Mouse (Mus musculus): ENCODE results near the gene Olfr541. TPM values are rescaled to one million over a fixed set of nuclear protein-coding genes. Genes with fewer than 3 reads are reported as not detected.

Olfr541 gene
- polyA plus RNA-seq, 1 experiment: not detected

DNA sequence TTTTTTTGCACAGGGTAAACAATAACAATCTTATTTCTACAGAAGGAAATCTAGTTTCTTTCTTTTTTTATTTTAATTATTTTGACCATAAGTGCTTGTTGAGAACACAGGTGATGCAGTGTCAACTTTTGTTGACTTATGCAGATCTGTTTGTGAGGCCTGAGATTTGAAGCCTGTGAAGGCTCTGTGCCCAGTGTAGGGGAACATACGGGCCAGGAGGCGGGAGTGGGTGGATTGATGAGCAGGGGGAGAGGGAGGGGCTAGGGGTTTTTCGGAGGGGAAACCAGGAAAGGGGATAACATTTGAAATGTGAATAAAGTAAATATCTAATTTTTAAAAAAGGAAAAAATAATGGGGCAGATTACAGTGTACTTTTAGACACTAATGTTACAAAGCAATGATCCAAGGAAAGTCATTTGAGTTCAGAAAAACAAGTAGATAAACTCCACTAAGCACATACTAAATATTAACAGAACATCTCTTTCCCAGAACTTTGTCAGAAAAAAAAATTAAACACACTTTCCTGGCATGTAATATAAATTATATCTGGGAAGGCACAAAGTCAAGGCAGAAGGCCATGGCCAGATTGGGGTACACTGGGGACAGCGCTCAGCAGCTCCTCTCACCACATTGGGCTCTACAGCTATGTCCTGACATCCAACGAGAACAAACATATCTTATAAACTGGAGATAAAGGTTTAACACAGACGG lies 51.2 kb downstream of the Olfr541 start:
- TF ChIP-seq POLR2A (IDR thresholded peaks at IDR 0.05; ENCODE audit: low read depth, low read length): no peak
- no peak for TF ChIP-seq CTCF (IDR thresholded peaks at IDR 0.05; ENCODE audit: extremely low read depth, insufficient read length, insufficient replicate concordance, low read depth, low read length)
- H3K27me3 ChIP-seq (ENCODE audit: control insufficient read depth, insufficient read depth, low read length): no peaks in the 10 kb centered on the region
- no peak overlapping the region for H3K27ac ChIP-seq (ENCODE audit: insufficient read depth, low read depth, low read length)
- H3K36me3 ChIP-seq (ENCODE audit: control insufficient read depth, insufficient read depth, low read length): no peaks in the 10 kb centered on the region
- 75% methylated on average over 6 of the region's 6 CpGs for WGBS
- no peak overlapping the region for H3K4me3 ChIP-seq (ENCODE audit: low read depth, low read length)
- H3K4me1 ChIP-seq (ENCODE audit: control insufficient read depth, insufficient read depth, insufficient read length, low read length): no peaks in the 10 kb centered on the region

DNA sequence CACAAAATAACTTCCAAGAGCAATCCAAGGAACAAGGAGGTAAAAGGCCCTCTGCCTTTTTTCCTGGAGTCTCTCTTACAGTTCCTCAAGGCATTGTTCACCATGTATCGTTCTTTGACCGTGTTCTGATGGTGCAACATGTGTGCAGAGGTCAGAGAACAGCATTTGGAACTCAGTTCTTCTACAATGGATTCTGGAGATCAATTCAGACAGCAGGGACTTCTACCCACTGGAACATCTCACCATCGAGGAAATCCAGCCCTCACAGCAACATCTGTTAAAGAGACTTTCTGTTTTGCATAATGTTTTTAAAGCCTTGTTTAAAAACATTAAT lies 51.7 kb downstream of the Olfr541 start:
- 78% methylated on average over 3 of the region's 3 CpGs for WGBS
- Histone ChIP-seq H3K27me3 (ENCODE audit: control insufficient read depth, insufficient read depth, low read length) (no peaks in the 10 kb centered on the region), H3K4me1 (ENCODE audit: control insufficient read depth, insufficient read depth, insufficient read length, low read length) (no peaks in the 10 kb centered on the region), H3K4me3 (ENCODE audit: low read depth, low read length) (no peak overlapping the region), H3K27ac (ENCODE audit: insufficient read depth, low read depth, low read length) (no peak overlapping the region), H3K36me3 (ENCODE audit: control insufficient read depth, insufficient read depth, low read length) (no peaks in the 10 kb centered on the region)
- TF ChIP-seq POLR2A (IDR thresholded peaks at IDR 0.05; ENCODE audit: low read depth, low read length) (no peak), CTCF (IDR thresholded peaks at IDR 0.05; ENCODE audit: extremely low read depth, insufficient read length, insufficient replicate concordance, low read depth, low read length) (no peak)

DNA sequence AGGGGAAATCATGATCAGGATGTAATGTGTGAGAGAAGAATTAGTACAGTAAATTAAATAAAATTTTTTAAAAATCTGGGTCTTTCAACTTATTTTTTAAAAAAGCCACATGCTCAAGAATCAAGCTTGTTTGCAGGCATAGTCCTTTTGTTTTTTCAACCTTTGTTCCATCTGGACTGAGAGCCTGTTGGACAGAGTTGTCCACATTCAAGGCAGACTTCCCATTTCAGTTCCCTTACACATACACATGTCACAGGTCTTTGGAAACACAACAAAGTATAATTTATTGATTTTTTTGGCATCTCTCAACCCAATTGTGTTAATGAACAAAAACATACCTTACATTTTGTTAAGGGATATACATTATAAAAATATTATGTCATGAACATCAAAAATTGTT lies 57.5 kb downstream of the Olfr541 start:
- no peaks in the 10 kb centered on the region for H3K27me3 ChIP-seq (ENCODE audit: control insufficient read depth, insufficient read depth, low read length)
- H3K36me3 ChIP-seq (ENCODE audit: control insufficient read depth, insufficient read depth, low read length): no peaks in the 10 kb centered on the region
- no peak overlapping the region for H3K27ac ChIP-seq (ENCODE audit: insufficient read depth, low read depth, low read length)
- TF ChIP-seq CTCF (IDR thresholded peaks at IDR 0.05; ENCODE audit: extremely low read depth, insufficient read length, insufficient replicate concordance, low read depth, low read length) (no peak), POLR2A (IDR thresholded peaks at IDR 0.05; ENCODE audit: low read depth, low read length) (no peak)
- no peaks in the 10 kb centered on the region for H3K4me1 ChIP-seq (ENCODE audit: control insufficient read depth, insufficient read depth, insufficient read length, low read length)
- H3K4me3 ChIP-seq (ENCODE audit: low read depth, low read length): no peak overlapping the region

Other genes with a start within 250 kb of the Olfr541 start
- not detected in 2 replicates for gene Olfr533, start 233.9 kb upstream of the Olfr541 start, polyA plus RNA-seq (2012; rRNA removed)
- gene Olfr535, start 213.1 kb upstream of the Olfr541 start, polyA plus RNA-seq (2012; rRNA removed): not detected in 2 replicates
- gene Olfr536, start 189.9 kb upstream of the Olfr541 start, polyA plus RNA-seq (2012; rRNA removed): not detected in 2 replicates
- not detected in 2 replicates for gene Olfr538, start 129.4 kb upstream of the Olfr541 start, polyA plus RNA-seq (2012; rRNA removed)
- not detected in 2 replicates for gene Olfr46, start 96.0 kb upstream of the Olfr541 start, polyA plus RNA-seq (2012; rRNA removed)
- gene Olfr61, start 68.3 kb upstream of the Olfr541 start, polyA plus RNA-seq (2012; rRNA removed): not detected in 2 replicates
- gene Olfr53, start 50.8 kb upstream of the Olfr541 start, polyA plus RNA-seq (2012; rRNA removed): not detected in 2 replicates
- gene Olfr539, start 37.3 kb upstream of the Olfr541 start, polyA plus RNA-seq (2012; rRNA removed): not detected in 2 replicates
- not detected in 2 replicates for gene Olfr45, start 15.3 kb upstream of the Olfr541 start, polyA plus RNA-seq (2012; rRNA removed)
- gene Cyp2e1, start 66.5 kb downstream of the Olfr541 start, polyA plus RNA-seq (2012; rRNA removed): 0.09 and 0.13 TPM in 2 replicates
- not detected in 2 replicates for gene Syce1, start 90.6 kb downstream of the Olfr541 start, polyA plus RNA-seq (2012; rRNA removed)
- gene Zfp941, start 124.9 kb downstream of the Olfr541 start, polyA plus RNA-seq (2012; rRNA removed): not detected in 2 replicates
- 36.7 and 37.3 TPM in 2 replicates for gene Urah, start 137.8 kb downstream of the Olfr541 start, polyA plus RNA-seq (2012; rRNA removed)
- gene Scgb1c1, start 148.3 kb downstream of the Olfr541 start, polyA plus RNA-seq (2012; rRNA removed): not detected in 2 replicates
- gene Odf3, start 150.5 kb downstream of the Olfr541 start, polyA plus RNA-seq (2012; rRNA removed): not detected in 2 replicates
- not detected in 2 replicates for gene Gm45785, start 159.1 kb downstream of the Olfr541 start, polyA plus RNA-seq (2012; rRNA removed)
- gene Ric8a, start 159.7 kb downstream of the Olfr541 start, polyA plus RNA-seq (2012; rRNA removed): 47.5 and 95.5 TPM in 2 replicates
- 10.4 and 17.1 TPM in 2 replicates for gene Bet1l, start 160.3 kb downstream of the Olfr541 start, polyA plus RNA-seq (2012; rRNA removed)
- 33.5 and 55.7 TPM in 2 replicates for gene Psmd13, start 184.7 kb downstream of the Olfr541 start, polyA plus RNA-seq (2012; rRNA removed)
- 13.6 and 20.4 TPM in 2 replicates for gene Sirt3, start 185.0 kb downstream of the Olfr541 start, polyA plus RNA-seq (2012; rRNA removed)
- gene Cox8b, start 203.2 kb downstream of the Olfr541 start, polyA plus RNA-seq (2012; rRNA removed): 1.1 and 1.2 TPM in 2 replicates
- 45.0 and 110 TPM in 2 replicates for gene Nlrp6, start 223.6 kb downstream of the Olfr541 start, polyA plus RNA-seq (2012; rRNA removed)
- gene Pgghg, start 244.1 kb downstream of the Olfr541 start, polyA plus RNA-seq (2012; rRNA removed): 10.8 and 15.1 TPM in 2 replicates

Measured in small intestine, adult 2 months (tissue).